ENCODE assay signal across 21 mouse cellular contexts in the genomic region with DNA sequence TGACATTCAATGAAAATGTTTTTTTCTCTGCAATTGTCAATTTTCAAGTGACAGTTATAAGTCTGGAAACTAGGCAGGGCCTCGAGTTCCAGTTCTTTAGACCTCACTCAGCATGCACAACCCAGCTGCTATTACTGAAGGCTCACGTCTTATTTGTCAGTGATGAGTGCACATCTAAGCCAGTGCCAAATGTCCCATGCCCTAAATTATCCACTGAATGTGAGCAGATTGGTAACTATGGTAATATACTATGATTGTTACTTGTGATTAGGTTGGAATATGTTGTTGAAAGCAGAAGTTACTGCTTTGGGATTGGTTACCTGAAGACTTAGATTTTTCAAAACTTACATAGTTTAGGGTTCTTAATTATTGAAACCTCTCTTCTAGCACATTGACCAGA.
"Had no signal": no experiment of that assay in that cellular context is flagged by ENCODE, and none has a peak within 500 bp of the region (broad histone marks: within the 10 kb centered on the region; RNA-seq: fewer than 3 reads in every experiment).

No protein-coding gene starts in this region.

- H3K9ac ChIP-seq: lung, embryonic 14.5 days; midbrain, embryonic 12.5 days; neural tube, embryonic 13.5 days; neural tube, embryonic 15.5 days; stomach, embryonic 15.5 days had no signal

- H3K4me2 ChIP-seq: lung, embryonic 14.5 days; midbrain, embryonic 12.5 days; neural tube, embryonic 13.5 days; neural tube, embryonic 15.5 days; stomach, embryonic 15.5 days had no signal

- H3K27me3 ChIP-seq: midbrain, embryonic 12.5 days; neural tube, embryonic 13.5 days; neural tube, embryonic 15.5 days; stomach, embryonic 15.5 days had no signal

- H3K27ac ChIP-seq: midbrain, embryonic 10.5 days; midbrain, embryonic 12.5 days; neural tube, embryonic 13.5 days; neural tube, embryonic 15.5 days; stomach, embryonic 15.5 days; stomach, postnatal 0 days had no signal

- H3K4me1 ChIP-seq: midbrain, embryonic 10.5 days; midbrain, embryonic 12.5 days; neural tube, embryonic 13.5 days; neural tube, embryonic 15.5 days; stomach, embryonic 15.5 days had no signal

- H3K36me3 ChIP-seq: midbrain, embryonic 10.5 days; midbrain, embryonic 12.5 days; neural tube, embryonic 13.5 days; neural tube, embryonic 15.5 days; stomach, embryonic 15.5 days had no signal

- H3K9me3 ChIP-seq: midbrain, embryonic 10.5 days; midbrain, embryonic 12.5 days; neural tube, embryonic 13.5 days; neural tube, embryonic 15.5 days; stomach, embryonic 15.5 days had no signal

- ATAC-seq: midbrain, embryonic 16.5 days had no signal

- H3K4me3 ChIP-seq: midbrain, embryonic 10.5 days; midbrain, embryonic 12.5 days; myocyte; neural tube, embryonic 13.5 days; neural tube, embryonic 15.5 days; stomach, embryonic 15.5 days had no signal

- DNase-seq: lung, adult 18-20 months; lung, embryonic 14.5 days; lung, postnatal 10 days; lung, postnatal 4 days; midbrain, embryonic 14.5 days; retina, postnatal 1 day; right cerebral cortex, adult 18-20 months; right cerebral cortex, postnatal 25 days; right cerebral cortex, postnatal 4 days; spleen, adult 18-20 months; thymus, adult 2 months; thymus, postnatal 25 days; thymus, postnatal 4 days had no signal
